Mouse (Mus musculus) adipose tissue, adult 10 weeks (tissue): Measurements from ENCODE around the gene Cyp2c38. TPM values are rescaled to one million over a fixed set of nuclear protein-coding genes. Genes with fewer than 3 reads are reported as not detected.

ENCODE experiments used
- polyA plus RNA-seq: library from polyadenylated mRNA; stranded (reverse); fragments of 350-450 nt; fragmentation: Illumina TruSeq; extraction: RNeasy Lipid Tissue Mini Kit (QIAGEN cat#74804); gene quantifications from one replicate; pipeline ENCODE4 v1.2.3, GENCODE M21; 2014; ENCODE audit warnings: low read depth, low replicate concordance

The Cyp2c38 gene
- polyA plus RNA-seq, result not detected

GRCm38 (mm10) chr19:39462941-39463340 lies at the start of gene Cyp2c38:
Gene Cyp2c38, minus strand, starts transcription at chr19:39463075.

DNA sequence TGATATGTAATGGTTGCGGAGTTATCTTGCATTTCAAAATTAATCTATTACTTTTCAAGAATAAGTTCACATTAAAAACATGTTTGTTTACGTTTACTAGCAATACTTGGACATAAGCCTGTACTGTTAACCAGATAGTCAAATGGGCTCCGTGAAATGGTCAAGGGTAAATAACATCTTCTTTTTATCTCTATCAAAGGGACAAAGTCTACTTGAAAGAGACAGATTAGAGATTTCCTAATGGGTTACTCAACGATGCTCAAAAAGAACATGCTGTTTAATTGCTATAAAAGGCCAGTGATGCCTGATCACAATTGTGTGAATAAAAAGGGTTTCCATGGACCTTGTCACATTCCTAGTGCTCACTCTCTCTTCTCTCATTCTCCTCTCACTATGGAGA lies 47.7 kb upstream of the Cyp2c38 start, which contains the start of gene Cyp2c39:
TSS of gene Cyp2c39 (plus strand) at position 329 of the 400 bp plus-strand sequence.

Other genes with a start within 250 kb of the Cyp2c38 start
- gene Cyp2c29, start 193.7 kb downstream of the Cyp2c38 start, polyA plus RNA-seq, result not detected
- not detected for gene Cyp2c39, start 47.8 kb upstream of the Cyp2c38 start, polyA plus RNA-seq
- not detected for gene Cyp2c67, start 186.0 kb upstream of the Cyp2c38 start, polyA plus RNA-seq